In genomic region chr5:123821264-123821571, GRCm38 (mm10) we compare ENCODE assay signal across 30 mouse cellular contexts. TPM values are rescaled to one million over a fixed set of nuclear protein-coding genes. Genes with fewer than 3 reads are reported as not detected.
"Had no signal": no experiment of that assay in that cellular context is flagged by ENCODE, and none has a peak within 500 bp of the region (broad histone marks: within the 10 kb centered on the region; RNA-seq: fewer than 3 reads in every experiment).

No protein-coding gene starts in this region.

- H3K4me3 ChIP-seq: heart, adult 2 months; heart, embryonic 13.5 days; heart, embryonic 15.5 days; hindbrain, embryonic 13.5 days; hindbrain, embryonic 15.5 days; limb, embryonic 13.5 days; limb, embryonic 15.5 days; liver, embryonic 12.5 days had no signal

- H3K27ac ChIP-seq: heart, adult 2 months; heart, embryonic 13.5 days; heart, embryonic 15.5 days; hindbrain, embryonic 13.5 days; hindbrain, embryonic 15.5 days; hindbrain, postnatal 0 days; limb, embryonic 13.5 days; limb, embryonic 15.5 days; liver, embryonic 12.5 days; liver, embryonic 14.5 days had no signal

- H3K27me3 ChIP-seq: heart, embryonic 13.5 days; heart, embryonic 15.5 days; hindbrain, embryonic 13.5 days; hindbrain, embryonic 15.5 days; limb, embryonic 13.5 days; limb, embryonic 15.5 days; liver, embryonic 12.5 days had no signal

- H3K36me3 ChIP-seq: hindbrain, embryonic 13.5 days; hindbrain, embryonic 15.5 days had no signal

- H3K4me1 ChIP-seq: heart, embryonic 13.5 days; heart, embryonic 15.5 days; hindbrain, embryonic 15.5 days; limb, embryonic 13.5 days; limb, embryonic 15.5 days; liver, embryonic 12.5 days had no signal

- H3K9ac ChIP-seq: forebrain, postnatal 0 days; heart, embryonic 13.5 days; heart, embryonic 15.5 days; hindbrain, embryonic 13.5 days; hindbrain, embryonic 15.5 days; limb, embryonic 13.5 days; limb, embryonic 15.5 days; liver, embryonic 12.5 days; liver, embryonic 14.5 days had no signal

- DNase-seq: forebrain, postnatal 0 days; gastrocnemius, postnatal 14 days; gastrocnemius, postnatal 36 days; heart, adult 11 months; heart, adult 2 months; heart, postnatal 14 days; heart, postnatal 36 days; layer of hippocampus, adult 9-11 months; layer of hippocampus, postnatal 36 days; left cerebral cortex, postnatal 4 days had no signal

- H3K9me3 ChIP-seq: heart, embryonic 13.5 days; heart, embryonic 15.5 days; hindbrain, embryonic 13.5 days; hindbrain, embryonic 15.5 days; limb, embryonic 13.5 days; limb, embryonic 15.5 days; liver, embryonic 12.5 days had no signal

- H3K4me2 ChIP-seq: heart, embryonic 11.5 days; heart, embryonic 13.5 days; heart, embryonic 15.5 days; hindbrain, embryonic 13.5 days; hindbrain, embryonic 15.5 days; limb, embryonic 13.5 days; limb, embryonic 15.5 days; liver, embryonic 12.5 days had no signal

- ATAC-seq: forebrain, postnatal 0 days; hindbrain, postnatal 0 days; intestine, embryonic 16.5 days; liver, embryonic 12.5 days had no signal

RNA-seq across cellular contexts. Expression of gene Hcar2, which starts 44.1 kb away (rescaled TPM):
- total RNA-seq: forebrain, postnatal 0 days; gastrocnemius, adult 18-20 months; gastrocnemius, postnatal 14 days; hindbrain, postnatal 0 days; left cerebral cortex, adult 18-20 months; left cerebral cortex, postnatal 10 days; left cerebral cortex, postnatal 25 days; left cerebral cortex, postnatal 4 days had no signal
- polyA plus RNA-seq: forebrain, postnatal 0 days; heart, embryonic 11.5 days; heart, postnatal 0 days; hindbrain, embryonic 11.5 days; hindbrain, embryonic 13.5 days; hindbrain, embryonic 15.5 days; hindbrain, postnatal 0 days; limb, embryonic 11.5 days had no signal

RNA-seq across cellular contexts. Expression of gene Hcar1, which starts 58.6 kb away (rescaled TPM):
- total RNA-seq: hematopoietic stem cell, adult 5-6 weeks had no signal
- polyA plus RNA-seq: heart, embryonic 11.5 days; liver, adult 2 months had no signal
